Mouse (Mus musculus) stomach, embryonic 15.5 days (tissue): Measurements from ENCODE around the gene St6galnac4. TPM values are rescaled to one million over a fixed set of nuclear protein-coding genes. Genes with fewer than 3 reads are reported as not detected.
A peak's percentile ranks its signal among the peaks of the same experiment; 100 is the strongest.

Source experiments
- ATAC-seq: fragments of 200-750 bp; cut with Nextera tagmentation; 2 replicates; pipeline ENCODE4 v1.8.0; 2017; ENCODE audit warnings: low read depth, moderate number of reproducible peaks, moderate TSS enrichment; ENCODE audit not compliant: insufficient read depth, low FRiP score
- H3K27ac ChIP-seq: fragments of 300-500 bp; sonication (generic); 2 replicates; pipeline ENCODE4 v1.5.1; 2015; ENCODE audit warnings: mild to moderate bottlenecking, inconsistent platforms
- H3K27me3 ChIP-seq: fragments of 300-500 bp; sonication (generic); replicated peaks from 2 replicates; pipeline ENCODE4 v1.6.1; 2015; ENCODE audit warnings: inconsistent platforms
- H3K36me3 ChIP-seq: fragments of 300-500 bp; sonication (generic); 2 replicates; pipeline ENCODE4 v1.6.1; 2015; ENCODE audit warnings: inconsistent platforms
- H3K4me1 ChIP-seq: fragments of 300-500 bp; sonication (generic); 2 replicates; pipeline ENCODE4 v1.6.1; 2015; ENCODE audit warnings: inconsistent platforms
- H3K4me2 ChIP-seq: fragments of 300-500 bp; sonication (generic); 2 replicates; pipeline ENCODE4 v1.6.1; 2015; ENCODE audit warnings: mild to moderate bottlenecking, inconsistent platforms
- H3K4me3 ChIP-seq: fragments of 300-500 bp; sonication (generic); replicated peaks from 2 replicates; pipeline ENCODE4 v1.5.1; 2015; ENCODE audit warnings: inconsistent platforms
- H3K9ac ChIP-seq: fragments of 300-500 bp; sonication (generic); 2 replicates; pipeline ENCODE4 v1.6.1; 2015; ENCODE audit warnings: inconsistent platforms
- H3K9me3 ChIP-seq: fragments of 300-500 bp; sonication (generic); 2 replicates; pipeline ENCODE4 v1.6.1; 2016; ENCODE audit warnings: inconsistent platforms
- WGBS: fragments of 180-500 bp; shearing (Covaris S2); methylation state at CpG from one replicate; pipeline ENCODE4 v1.1.7; 2015; 5-methylcytosine and 5-hydroxymethylcytosine counted together
- polyA plus RNA-seq: library from polyadenylated mRNA; unstranded; fragments of >200 nt; fragmentation: Nextera tagmentation; extraction: Ambion mirVana; gene quantifications from 2 replicates; pipeline ENCODE4 v1.2.1, GENCODE M21; 2015

The St6galnac4 gene
- polyA plus RNA-seq, 1 experiment from 2014 or later, result 18.3 TPM

DNA sequence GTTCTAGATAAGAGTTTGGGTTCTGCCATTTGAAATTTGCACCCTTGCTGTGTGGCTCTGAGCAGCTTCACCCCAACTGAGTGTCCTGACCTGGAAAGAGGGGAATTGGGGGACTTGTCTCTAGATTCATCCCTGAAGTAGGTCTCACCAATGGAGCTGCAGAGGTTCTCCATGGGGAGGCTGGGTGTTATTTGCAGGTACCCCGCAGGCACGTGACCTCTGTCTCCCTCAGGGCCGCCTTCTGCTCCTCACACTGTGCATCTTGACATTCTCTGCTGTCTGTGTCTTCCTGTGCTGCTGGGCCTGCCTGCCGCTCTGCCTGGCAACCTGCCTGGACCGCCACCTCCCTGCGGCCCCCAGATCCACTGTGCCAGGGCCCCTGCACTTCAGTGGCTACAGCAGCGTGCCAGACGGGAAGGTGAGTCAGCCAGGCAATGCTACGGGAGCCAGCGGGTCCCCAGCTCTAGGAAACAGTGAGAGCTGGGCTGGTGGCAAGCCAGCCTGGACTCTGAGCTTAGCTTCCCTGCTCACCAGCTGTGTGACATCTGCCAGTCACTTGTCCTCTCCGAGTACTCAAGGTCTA lies 2.4 kb downstream of the St6galnac4 start:
- H3K27ac ChIP-seq, result no peak overlapping the region
- peak overlapping the region; percentile 5; the same call in 1 of the 2 replicates for H3K4me2 ChIP-seq
- H3K4me1 ChIP-seq, result peaks cover 22% of the 10 kb centered on the region; the same call in 1 of the 2 replicates
- no peak for ATAC-seq
- WGBS, result 75% methylated on average over 11 of the region's 11 CpGs
- no peaks in the 10 kb centered on the region for H3K9me3 ChIP-seq
- H3K4me3 ChIP-seq, result no peak overlapping the region
- H3K36me3 ChIP-seq, result 0 out of 2 replicates have a peak, but pooled peaks cover 3% of the 10 kb centered on the region
- H3K27me3 ChIP-seq, result no peaks in the 10 kb centered on the region
- no peak overlapping the region for H3K9ac ChIP-seq

DNA sequence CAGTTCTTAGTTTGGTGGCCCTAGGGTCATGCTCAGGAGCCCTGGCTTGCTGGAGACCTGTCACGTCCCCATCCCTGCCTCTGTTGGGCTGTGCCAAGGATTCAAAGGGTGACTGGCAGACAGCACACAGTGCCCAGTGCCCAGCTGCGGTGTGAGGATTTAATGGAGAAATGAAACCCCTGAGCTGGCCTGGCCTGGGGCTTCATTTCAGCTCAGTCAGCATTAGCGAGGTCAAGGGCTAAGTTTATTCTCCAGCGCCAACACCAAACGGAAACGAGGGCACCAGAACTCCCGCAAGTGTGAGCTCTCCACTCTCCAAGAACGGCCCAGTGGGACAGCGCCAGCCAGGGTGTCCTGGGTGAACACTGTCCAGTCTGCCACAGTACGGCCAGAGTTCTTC lies 3.3 kb downstream of the St6galnac4 start:
- WGBS, result 73% methylated on average over 10 of the region's 10 CpGs
- H3K9ac ChIP-seq, result no peak overlapping the region
- no peak for ATAC-seq

DNA sequence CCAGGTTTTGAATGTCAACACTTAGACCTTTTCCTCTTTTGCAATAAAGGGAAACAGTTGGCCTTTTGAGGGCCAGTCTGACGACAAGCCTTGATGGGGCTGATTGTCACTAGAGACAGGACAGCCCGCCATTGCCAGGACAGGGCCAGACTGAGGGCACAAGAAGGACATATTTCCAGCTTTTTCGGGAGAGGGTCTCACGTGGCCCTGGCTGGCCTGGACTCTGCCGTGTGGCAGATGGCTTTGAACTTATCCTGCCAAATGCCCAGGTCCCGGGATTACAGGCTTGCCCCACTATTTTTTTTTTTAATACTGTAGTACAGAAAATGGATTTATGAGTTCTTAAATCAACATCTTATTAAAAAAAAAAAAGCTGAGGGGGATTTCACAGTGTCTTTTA lies 4.4 kb downstream of the St6galnac4 start:
- Histone ChIP-seq H3K36me3 (peaks cover 7% of the 10 kb centered on the region; the same call in 1 of the 2 replicates), H3K9me3 (no peaks in the 10 kb centered on the region), H3K4me2 (no peak overlapping the region), H3K4me1 (peaks cover 22% of the 10 kb centered on the region; the same call in 1 of the 2 replicates), H3K9ac (no peak overlapping the region), H3K27me3 (no peaks in the 10 kb centered on the region), H3K27ac (no peak overlapping the region), H3K4me3 (no peak overlapping the region)
- no peak for ATAC-seq
- WGBS, result 62% methylated on average over 6 of the region's 6 CpGs

More for the DNA sequence above, 3.3 kb downstream of the St6galnac4 start:
- H3K4me1 ChIP-seq, result peaks cover 22% of the 10 kb centered on the region; the same call in 1 of the 2 replicates
- H3K27ac ChIP-seq, result no peak overlapping the region
- H3K9me3 ChIP-seq, result no peaks in the 10 kb centered on the region
- H3K4me3 ChIP-seq, result no peak overlapping the region
- peaks cover 7% of the 10 kb centered on the region; the same call in 1 of the 2 replicates for H3K36me3 ChIP-seq
- H3K27me3 ChIP-seq, result no peaks in the 10 kb centered on the region
- H3K4me2 ChIP-seq, result no peak overlapping the region

DNA sequence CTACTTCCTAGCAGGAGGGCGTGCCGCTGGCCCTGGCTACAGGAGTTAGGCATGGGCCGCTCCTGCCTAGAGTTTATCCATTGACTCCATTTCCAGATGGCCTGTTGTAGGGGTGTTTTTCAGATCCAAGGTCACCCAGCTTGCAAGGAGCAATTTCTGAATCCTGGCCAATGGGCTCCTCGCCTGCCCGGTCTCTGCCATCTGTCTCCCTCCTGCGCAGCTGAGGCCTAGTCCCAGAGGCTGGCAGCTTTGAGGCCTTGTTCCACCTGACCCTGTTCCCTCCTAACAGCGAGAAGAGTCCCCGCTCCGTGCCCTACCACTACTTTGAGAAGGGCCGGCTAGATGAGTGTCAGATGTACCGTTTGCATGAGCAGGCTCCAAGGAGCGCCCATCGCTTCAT lies 9.8 kb downstream of the St6galnac4 start:
- no peaks in the 10 kb centered on the region for H3K27me3 ChIP-seq
- H3K4me3 ChIP-seq, result no peak overlapping the region
- H3K9me3 ChIP-seq, result no peaks in the 10 kb centered on the region
- H3K4me1 ChIP-seq, result peaks cover 4% of the 10 kb centered on the region
- no peak overlapping the region for H3K27ac ChIP-seq
- no peak overlapping the region for H3K4me2 ChIP-seq
- no peak overlapping the region for H3K9ac ChIP-seq
- H3K36me3 ChIP-seq, result peaks cover 7% of the 10 kb centered on the region; the same call in 1 of the 2 replicates
- ATAC-seq, result no peak
- 87% methylated on average over 13 of the region's 13 CpGs for WGBS

DNA sequence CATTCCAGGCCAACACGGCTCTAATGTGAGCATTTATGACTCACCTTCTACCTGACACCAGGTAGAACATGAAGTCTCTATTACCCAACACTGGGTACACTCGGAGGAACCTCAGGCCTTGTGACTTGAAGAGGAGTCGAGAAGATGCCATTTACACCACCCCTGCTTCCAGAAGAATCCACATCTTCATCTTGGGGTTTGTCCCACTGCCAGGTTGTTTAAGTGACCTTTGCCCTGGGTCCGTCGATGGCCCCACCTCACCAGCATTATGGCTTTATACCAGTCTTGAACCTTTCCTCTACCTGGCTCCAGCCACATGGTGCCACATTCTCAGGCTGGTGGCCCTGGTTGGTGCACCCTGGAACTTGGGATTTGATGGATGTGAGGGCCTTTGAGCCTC lies 10.4 kb downstream of the St6galnac4 start:
- Histone ChIP-seq H3K4me1 (peaks cover 9% of the 10 kb centered on the region), H3K4me2 (no peak overlapping the region), H3K27me3 (no peaks in the 10 kb centered on the region), H3K4me3 (no peak overlapping the region), H3K27ac (no peak overlapping the region), H3K9me3 (no peaks in the 10 kb centered on the region), H3K9ac (no peak overlapping the region), H3K36me3 (peaks cover 7% of the 10 kb centered on the region; the same call in 1 of the 2 replicates)
- ATAC-seq, result no peak
- 84% methylated on average over 5 of the region's 5 CpGs for WGBS

DNA sequence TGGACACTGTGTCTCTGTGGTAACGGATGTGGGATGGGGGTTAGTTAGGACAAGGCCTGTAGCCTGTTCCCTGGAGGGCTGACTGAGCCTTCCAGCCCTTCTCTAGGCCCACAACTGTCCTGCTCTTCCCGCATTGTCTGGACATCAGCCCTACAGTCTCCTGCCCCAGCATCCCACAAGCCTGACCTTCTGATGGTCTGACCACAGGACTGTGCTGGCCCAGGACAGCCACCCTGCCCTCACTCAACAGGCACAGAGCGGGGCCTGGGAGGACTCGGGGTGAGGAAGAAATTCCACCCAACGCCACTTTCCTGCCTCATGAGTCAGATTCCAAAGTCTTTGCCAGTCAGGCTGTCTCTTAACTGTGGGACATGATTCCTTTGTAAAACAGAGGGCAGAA lies 10.8 kb downstream of the St6galnac4 start:
- Histone ChIP-seq H3K4me2 (no peak overlapping the region), H3K9ac (no peak overlapping the region), H3K4me1 (peaks cover 13% of the 10 kb centered on the region), H3K4me3 (no peak overlapping the region), H3K27ac (no peak overlapping the region), H3K9me3 (no peaks in the 10 kb centered on the region), H3K36me3 (peaks cover 7% of the 10 kb centered on the region; the same call in 1 of the 2 replicates), H3K27me3 (no peaks in the 10 kb centered on the region)
- WGBS, result 88% methylated on average over 5 of the region's 5 CpGs
- no peak for ATAC-seq

DNA sequence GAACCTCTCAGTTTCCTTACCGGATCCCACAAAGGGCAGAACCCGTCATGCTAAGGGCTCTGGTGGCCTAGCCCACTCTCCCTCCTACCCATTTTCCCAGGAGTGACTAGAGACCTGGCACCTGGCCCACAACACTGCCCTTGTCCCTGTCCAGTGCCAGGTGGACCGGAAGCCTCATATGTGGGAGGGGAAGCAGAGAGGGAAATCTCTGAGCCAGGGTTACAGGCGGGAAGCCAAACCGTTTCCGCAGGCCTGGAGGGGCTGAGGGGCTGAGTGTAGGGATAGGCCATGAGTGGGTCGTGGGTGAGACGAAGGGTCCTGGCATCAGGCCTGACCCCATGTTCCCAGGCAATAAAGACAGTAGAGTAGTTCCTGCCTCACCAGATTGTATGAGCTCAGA lies 11.6 kb downstream of the St6galnac4 start:
- Histone ChIP-seq H3K4me1 (peaks cover 14% of the 10 kb centered on the region), H3K9me3 (no peaks in the 10 kb centered on the region), H3K36me3 (peaks cover 7% of the 10 kb centered on the region; the same call in 1 of the 2 replicates), H3K4me3 (no peak overlapping the region), H3K27me3 (no peaks in the 10 kb centered on the region), H3K27ac (no peak overlapping the region), H3K4me2 (no peak overlapping the region), H3K9ac (no peak overlapping the region)
- 80% methylated on average over 8 of the region's 8 CpGs for WGBS
- ATAC-seq, result no peak

DNA sequence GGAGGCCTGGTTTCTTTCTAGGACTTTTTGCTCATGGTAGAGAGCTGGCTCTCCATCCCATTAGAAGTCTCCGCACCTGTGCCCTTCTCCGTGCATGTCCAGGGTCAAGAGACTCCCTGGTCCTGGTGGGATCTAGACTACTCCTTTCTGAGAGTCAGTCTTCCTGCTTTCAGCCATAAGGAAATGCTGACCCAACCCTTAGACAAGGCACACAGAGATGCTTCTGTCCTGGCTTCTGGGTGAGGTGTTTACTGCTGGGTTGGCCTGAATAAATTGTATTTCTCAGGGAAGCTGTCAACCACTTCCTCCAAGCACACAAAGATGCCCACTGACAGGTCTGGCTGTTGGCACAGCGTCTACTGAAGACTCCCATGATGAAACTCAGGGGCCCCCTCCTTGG lies 12.5 kb downstream of the St6galnac4 start, which contains the start of gene St6galnac6:
TSS of gene St6galnac6 (plus strand) at position 301 of the 400 bp plus-strand sequence.
- H3K9ac ChIP-seq, result no peak within 1 kb of the TSS
- H3K9me3 ChIP-seq, result no peaks in the 10 kb centered on the region
- no peaks in the 10 kb centered on the region for H3K27me3 ChIP-seq
- no peak for ATAC-seq
- no peak within 1 kb of the TSS for H3K27ac ChIP-seq
- peaks cover 4% of the 10 kb centered on the region; the same call in 1 of the 2 replicates for H3K36me3 ChIP-seq
- no peak within 1 kb of the TSS for H3K4me2 ChIP-seq
- H3K4me1 ChIP-seq, result peaks cover 14% of the 10 kb centered on the region
- H3K4me3 ChIP-seq, result no peak within 1 kb of the TSS
- WGBS, result 88% methylated on average over 3 of the region's 3 CpGs

DNA sequence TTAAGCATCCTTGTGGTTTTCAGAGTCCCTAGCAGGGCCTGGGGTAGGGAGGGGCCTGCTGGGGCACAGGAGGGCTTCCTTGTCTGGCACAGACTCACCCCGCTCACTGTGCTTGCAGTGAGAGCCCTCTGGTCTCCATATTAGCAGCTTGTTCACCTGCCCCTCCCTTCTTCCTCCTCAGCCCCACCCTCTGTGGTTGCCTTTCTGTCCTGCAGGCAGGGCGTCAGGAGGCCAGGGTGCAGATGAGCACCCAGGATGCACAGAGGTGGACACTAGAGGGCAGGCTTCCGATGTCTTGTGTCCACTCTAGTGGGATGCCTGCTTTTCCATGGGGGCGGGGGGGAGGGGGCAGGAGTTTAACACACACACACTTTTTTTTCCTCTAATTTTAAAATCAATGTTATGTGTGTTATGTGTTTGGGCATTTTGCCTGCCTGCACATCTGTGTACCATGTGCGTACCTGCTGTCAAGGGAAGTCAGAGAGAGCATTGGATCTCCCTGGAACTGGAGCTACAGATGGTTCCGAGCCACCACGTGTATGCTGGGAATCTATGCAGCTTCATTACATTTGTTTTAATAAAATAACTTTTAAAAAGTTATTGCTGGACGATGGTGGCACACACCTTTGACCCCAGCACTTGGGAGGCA lies 14.6 kb downstream of the St6galnac4 start:
- no peak overlapping the region for H3K4me2 ChIP-seq
- H3K4me1 ChIP-seq, result peaks cover 14% of the 10 kb centered on the region
- H3K27ac ChIP-seq, result no peak overlapping the region; the same call in 1 of the 2 replicates
- H3K9me3 ChIP-seq, result no peaks in the 10 kb centered on the region
- ATAC-seq, result peak; percentile 51
- no peaks in the 10 kb centered on the region for H3K36me3 ChIP-seq
- no peaks in the 10 kb centered on the region for H3K27me3 ChIP-seq
- no peak overlapping the region for H3K9ac ChIP-seq
- H3K4me3 ChIP-seq, result no peak overlapping the region
- 36% methylated on average over 8 of the region's 8 CpGs for WGBS

DNA sequence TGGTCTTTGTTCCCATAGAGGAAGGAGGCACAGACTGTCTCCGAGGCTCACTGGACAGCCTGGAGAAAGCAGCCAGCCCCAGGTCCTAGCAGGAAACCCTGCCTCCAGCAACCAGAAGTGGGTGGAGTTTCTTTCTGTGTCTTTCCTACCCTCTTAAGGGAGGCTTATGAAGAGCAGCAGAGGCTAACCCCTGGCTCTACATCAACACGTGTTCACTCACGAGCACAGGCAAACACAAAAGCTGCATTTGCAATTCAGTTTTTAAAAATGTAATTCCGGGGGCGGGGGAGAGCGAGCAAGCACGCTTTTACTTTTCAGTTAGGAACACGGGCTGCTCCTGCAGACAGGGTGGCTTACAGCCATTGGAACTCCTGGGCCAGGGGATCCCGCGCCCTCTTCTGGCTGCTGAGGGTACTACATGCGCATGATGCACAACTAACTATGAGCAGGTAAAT lies 15.7 kb downstream of the St6galnac4 start:
- H3K27ac ChIP-seq, result peak overlapping the region; percentile 72; the same call in 1 of the 2 replicates
- H3K9ac ChIP-seq, result no peak overlapping the region
- under 1% methylated on average over 11 of the region's 11 CpGs for WGBS

DNA sequence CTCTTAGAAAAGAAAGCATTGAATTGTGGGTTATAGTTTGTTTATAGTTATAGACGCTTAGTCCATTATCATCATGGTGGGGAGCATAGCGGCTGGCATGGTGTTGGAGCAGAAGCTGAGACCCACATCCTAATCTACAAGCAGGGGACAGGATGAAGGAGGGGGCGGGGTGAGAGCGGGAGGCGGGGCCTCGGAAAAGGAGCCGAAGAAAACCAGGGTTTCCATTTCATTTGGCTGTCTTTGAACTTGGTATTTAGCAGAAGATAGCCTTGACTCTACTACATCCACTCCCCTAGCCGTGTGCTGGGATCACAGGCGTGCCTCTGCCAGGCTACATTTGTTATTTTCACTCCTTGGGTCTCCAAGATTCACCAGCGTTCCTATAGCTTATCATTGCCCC lies 17.7 kb downstream of the St6galnac4 start:
- no peak for ATAC-seq
- Histone ChIP-seq H3K27me3 (0 out of 2 replicates have a peak, but pooled peaks cover 2% of the 10 kb centered on the region), H3K4me2 (no peak overlapping the region), H3K36me3 (no peaks in the 10 kb centered on the region), H3K9me3 (no peaks in the 10 kb centered on the region), H3K4me1 (peaks cover 34% of the 10 kb centered on the region), H3K27ac (no peak overlapping the region), H3K9ac (no peak overlapping the region), H3K4me3 (no peak overlapping the region)
- 41% methylated on average over 10 of the region's 10 CpGs for WGBS

More for the DNA sequence above, 15.7 kb downstream of the St6galnac4 start:
- H3K9me3 ChIP-seq, result no peaks in the 10 kb centered on the region
- peak; percentile 58 for ATAC-seq
- H3K36me3 ChIP-seq, result no peaks in the 10 kb centered on the region
- peak overlapping the region; percentile 65 for H3K4me2 ChIP-seq
- H3K27me3 ChIP-seq, result 0 out of 2 replicates have a peak, but pooled peaks cover 2% of the 10 kb centered on the region
- peaks cover 19% of the 10 kb centered on the region for H3K4me1 ChIP-seq
- peak overlapping the region; percentile 39 for H3K4me3 ChIP-seq
